Mouse (Mus musculus) lung, postnatal 0 days (tissue): Measurements from ENCODE around the gene Slc36a1. TPM values are rescaled to one million over a fixed set of nuclear protein-coding genes. Genes with fewer than 3 reads are reported as not detected.

Source experiments
- ATAC-seq: fragments of 200-750 bp; cut with Nextera tagmentation; 2 replicates; pipeline ENCODE4 v1.8.0; 2017; ENCODE audit warnings: moderate library complexity
- DNase-seq: peaks from one replicate; pipeline ENCODE4 v3.0.0-alpha.2; 2016; ENCODE audit warnings: low spot score
- H3K27ac ChIP-seq: fragments of 300-500 bp; sonication (generic); 2 replicates; pipeline ENCODE4 v1.5.1; 2014; ENCODE audit warnings: antibody characterized with exemption, mild to moderate bottlenecking, low read length, mixed read lengths
- H3K27me3 ChIP-seq: fragments of 300-500 bp; sonication (generic); replicated peaks from 2 replicates; pipeline ENCODE4 v1.6.1; 2014; ENCODE audit warnings: low read length, mixed read lengths; ENCODE audit not compliant: insufficient read depth
- H3K36me3 ChIP-seq: fragments of 300-500 bp; sonication (generic); 2 replicates; pipeline ENCODE4 v1.6.1; 2014; ENCODE audit warnings: low read length, mixed read lengths; ENCODE audit not compliant: insufficient read depth
- H3K4me1 ChIP-seq: fragments of 300-500 bp; sonication (generic); 2 replicates; pipeline ENCODE4 v1.6.1; 2014; ENCODE audit warnings: antibody characterized with exemption, low read depth, low read length, mixed read lengths; ENCODE audit not compliant: insufficient read depth
- H3K4me2 ChIP-seq: fragments of 300-500 bp; sonication (generic); replicated peaks from 2 replicates; pipeline ENCODE4 v1.6.1; 2014; ENCODE audit warnings: low read depth, mild to moderate bottlenecking, low read length, moderate library complexity, mixed read lengths
- H3K4me3 ChIP-seq: fragments of 300-500 bp; sonication (generic); 2 replicates; pipeline ENCODE4 v1.5.1; 2014; ENCODE audit warnings: low read depth, low read length
- H3K9ac ChIP-seq: fragments of 300-500 bp; sonication (generic); replicated peaks from 2 replicates; pipeline ENCODE4 v1.6.1; 2014; ENCODE audit warnings: low read depth, mild to moderate bottlenecking
- H3K9me3 ChIP-seq: fragments of 300-500 bp; sonication (generic); 2 replicates; pipeline ENCODE4 v1.6.1; 2016; ENCODE audit warnings: low read length, mixed read lengths
- CTCF ChIP-seq: IDR thresholded peaks from 2 replicates; pipeline ENCODE4 v1.5.1; 2016; ENCODE audit warnings: antibody characterized with exemption, mild to moderate bottlenecking
- EP300 ChIP-seq: IDR thresholded peaks from 2 replicates; pipeline ENCODE4 v1.6.1; 2016; ENCODE audit warnings: antibody characterized with exemption, mild to moderate bottlenecking, control low read depth
- WGBS: fragments of 180-500 bp; shearing (Covaris S2); extraction: QIAGEN DNeasy Blood & Tissue Kit; methylation state at CpG from one replicate; pipeline ENCODE4 v1.1.7; 2014; 5-methylcytosine and 5-hydroxymethylcytosine counted together
- polyA plus RNA-seq: library from polyadenylated mRNA; unstranded; fragments of >200 nt; fragmentation: Nextera tagmentation; extraction: Ambion mirVana; gene quantifications from 2 replicates; pipeline ENCODE4 v1.2.1, GENCODE M21; 2015

Slc36a1 gene
- polyA plus RNA-seq, 1 experiment from 2014 or later: 1.8 TPM

- no peaks in the 10 kb centered on the region for H3K4me1 ChIP-seq
- WGBS: 35% methylated on average over 7 of the region's 7 CpGs
- peak; percentile 93 for DNase-seq
- ATAC-seq: peak; percentile 84
- no peak for TF ChIP-seq EP300
- peak; percentile 88 for TF ChIP-seq CTCF
- H3K27ac ChIP-seq: no peak overlapping the region
- H3K36me3 ChIP-seq: no peaks in the 10 kb centered on the region
- H3K9me3 ChIP-seq: no peaks in the 10 kb centered on the region
- no peak overlapping the region for H3K4me3 ChIP-seq
- no peak overlapping the region for H3K4me2 ChIP-seq
- H3K9ac ChIP-seq: no peak overlapping the region
- no peaks in the 10 kb centered on the region for H3K27me3 ChIP-seq
Observed at GRCm38 (mm10) chr11:55240556-55240955, 36.4 kb downstream of the Slc36a1 start.

DNA sequence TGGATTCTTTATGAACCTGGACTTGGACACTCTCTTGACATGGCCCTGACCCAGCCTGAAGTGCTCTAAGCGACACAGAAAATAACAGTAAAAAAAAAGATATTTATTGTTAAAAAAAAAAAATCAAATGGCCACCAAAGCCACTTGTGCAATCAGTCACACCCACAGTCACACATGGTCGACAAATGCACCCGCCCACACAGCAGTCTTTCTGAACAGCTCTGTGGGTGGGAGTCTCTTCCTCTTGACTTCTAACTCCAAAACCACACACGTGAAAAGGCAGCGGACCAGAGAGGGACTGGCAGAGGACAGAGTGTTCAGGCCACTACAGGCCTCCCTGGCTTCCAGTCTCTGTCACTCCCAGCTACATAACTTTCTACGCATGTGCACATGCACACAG is 46.4 kb downstream of the Slc36a1 start:
- Histone ChIP-seq H3K9me3 (no peaks in the 10 kb centered on the region), H3K4me1 (no peaks in the 10 kb centered on the region), H3K4me3 (no peak overlapping the region), H3K9ac (no peak overlapping the region), H3K4me2 (no peak overlapping the region), H3K27me3 (no peaks in the 10 kb centered on the region), H3K27ac (no peak overlapping the region), H3K36me3 (no peaks in the 10 kb centered on the region)
- WGBS: 59% methylated on average over 6 of the region's 6 CpGs
- TF ChIP-seq CTCF (no peak), EP300 (no peak)
- ATAC-seq: no peak
- no peak for DNase-seq

GRCm38 (mm10) chr11:55253391-55253790 is 49.2 kb downstream of the Slc36a1 start:
- no peaks in the 10 kb centered on the region for H3K9me3 ChIP-seq
- no peak overlapping the region for H3K4me2 ChIP-seq
- TF ChIP-seq EP300 (no peak), CTCF (no peak)
- H3K4me1 ChIP-seq: no peaks in the 10 kb centered on the region
- no peak overlapping the region for H3K27ac ChIP-seq
- H3K4me3 ChIP-seq: no peak overlapping the region
- H3K27me3 ChIP-seq: no peaks in the 10 kb centered on the region
- DNase-seq (no peak), ATAC-seq (no peak)
- H3K36me3 ChIP-seq: no peaks in the 10 kb centered on the region
- no peak overlapping the region for H3K9ac ChIP-seq
- WGBS: 86% methylated on average over 9 of the region's 9 CpGs

DNA sequence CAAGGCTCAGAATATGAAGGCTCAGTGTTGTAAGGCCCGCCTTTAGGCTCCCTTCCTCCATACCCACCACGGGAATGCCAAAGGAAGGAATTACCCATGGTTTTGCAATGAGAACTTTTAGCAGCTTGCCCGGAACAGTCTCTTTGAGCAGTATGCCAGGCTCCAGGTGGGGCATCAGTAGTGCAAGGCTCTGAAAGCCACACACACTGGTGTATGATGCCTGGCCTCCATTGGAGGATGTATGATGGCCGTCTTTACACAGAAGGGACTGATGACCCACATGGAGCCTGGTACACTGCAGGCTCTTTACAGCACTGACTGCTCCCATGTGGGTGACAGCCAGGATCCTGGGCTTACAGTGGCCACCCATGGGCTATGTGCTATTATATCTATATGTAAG is 57.0 kb downstream of the Slc36a1 start:
- Histone ChIP-seq H3K27ac (no peak overlapping the region), H3K27me3 (no peaks in the 10 kb centered on the region), H3K4me2 (no peak overlapping the region), H3K36me3 (no peaks in the 10 kb centered on the region), H3K9ac (no peak overlapping the region), H3K9me3 (no peaks in the 10 kb centered on the region), H3K4me1 (no peaks in the 10 kb centered on the region), H3K4me3 (no peak overlapping the region)
- WGBS: 89% methylated on average over 4 of the region's 4 CpGs
- ATAC-seq (no peak), DNase-seq (no peak)
- TF ChIP-seq EP300 (no peak), CTCF (no peak)

DNA sequence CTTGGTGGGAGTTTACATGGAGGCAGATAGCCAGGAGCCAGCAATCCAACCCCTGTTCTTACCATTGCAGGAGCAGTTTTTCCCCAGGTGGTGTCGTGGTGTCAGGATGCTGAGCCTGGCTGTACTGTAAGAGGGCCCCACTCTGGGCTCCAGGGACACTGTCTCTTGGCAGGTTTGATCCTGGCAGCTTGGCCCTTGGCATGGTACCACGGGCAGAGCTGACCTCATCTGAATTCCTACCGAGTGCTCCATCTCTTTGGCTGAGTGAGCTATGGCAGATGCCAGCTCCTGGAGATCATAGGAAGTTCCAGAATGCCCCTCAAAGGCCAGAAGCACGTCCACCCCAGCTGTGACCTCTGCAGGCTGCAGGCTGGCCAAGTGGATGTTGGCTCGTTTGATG is 57.9 kb downstream of the Slc36a1 start:
- Histone ChIP-seq H3K4me3 (no peak overlapping the region), H3K4me1 (no peaks in the 10 kb centered on the region), H3K9ac (no peak overlapping the region), H3K27me3 (no peaks in the 10 kb centered on the region), H3K36me3 (no peaks in the 10 kb centered on the region), H3K27ac (no peak overlapping the region), H3K4me2 (no peak overlapping the region), H3K9me3 (no peaks in the 10 kb centered on the region)
- DNase-seq: no peak
- TF ChIP-seq EP300: no peak
- TF ChIP-seq CTCF: no peak
- WGBS: 58% methylated on average over 5 of the region's 5 CpGs
- ATAC-seq: no peak

GRCm38 (mm10) chr11:55264318-55264717 is 60.2 kb downstream of the Slc36a1 start:
- WGBS: 68% methylated on average over 2 of the region's 2 CpGs
- DNase-seq (no peak), ATAC-seq (no peak)
- H3K9ac ChIP-seq: no peak overlapping the region
- H3K4me1 ChIP-seq: no peaks in the 10 kb centered on the region
- H3K4me3 ChIP-seq: no peak overlapping the region
- no peak overlapping the region for H3K27ac ChIP-seq
- no peaks in the 10 kb centered on the region for H3K9me3 ChIP-seq
- H3K27me3 ChIP-seq: no peaks in the 10 kb centered on the region
- no peaks in the 10 kb centered on the region for H3K36me3 ChIP-seq
- TF ChIP-seq CTCF: no peak
- TF ChIP-seq EP300: no peak
- H3K4me2 ChIP-seq: no peak overlapping the region

- H3K9ac ChIP-seq: no peak overlapping the region
- WGBS: 43% methylated on average over 2 of the region's 2 CpGs
- ATAC-seq (no peak), DNase-seq (no peak)
- H3K9me3 ChIP-seq: no peaks in the 10 kb centered on the region
- TF ChIP-seq CTCF (no peak), EP300 (no peak)
- no peaks in the 10 kb centered on the region for H3K36me3 ChIP-seq
- H3K27me3 ChIP-seq: no peaks in the 10 kb centered on the region
- H3K27ac ChIP-seq: no peak overlapping the region
- no peak overlapping the region for H3K4me2 ChIP-seq
- no peaks in the 10 kb centered on the region for H3K4me1 ChIP-seq
- no peak overlapping the region for H3K4me3 ChIP-seq
Observed at GRCm38 (mm10) chr11:55265647-55266046, 61.5 kb downstream of the Slc36a1 start.
